Mouse (Mus musculus) ES-E14 (cell line): Measurements from ENCODE around the gene Serinc5.

Experiments used
- HCFC1 ChIP-seq: IDR thresholded peaks from 2 replicates; pipeline ENCODE4 v1.6.1; 2012; ENCODE audit warnings: low read length, inconsistent platforms, borderline replicate concordance; ENCODE audit not compliant: insufficient read depth
- ZC3H11A ChIP-seq: IDR thresholded peaks from 2 replicates; pipeline ENCODE4 v1.6.1; 2012; ENCODE audit warnings: low read depth, mild to moderate bottlenecking, inconsistent platforms, low read length, borderline replicate concordance
- ZNF384 ChIP-seq: IDR thresholded peaks from 2 replicates; pipeline ENCODE4 v1.6.1; 2012; ENCODE audit warnings: low read depth, low read length, inconsistent platforms

DNA sequence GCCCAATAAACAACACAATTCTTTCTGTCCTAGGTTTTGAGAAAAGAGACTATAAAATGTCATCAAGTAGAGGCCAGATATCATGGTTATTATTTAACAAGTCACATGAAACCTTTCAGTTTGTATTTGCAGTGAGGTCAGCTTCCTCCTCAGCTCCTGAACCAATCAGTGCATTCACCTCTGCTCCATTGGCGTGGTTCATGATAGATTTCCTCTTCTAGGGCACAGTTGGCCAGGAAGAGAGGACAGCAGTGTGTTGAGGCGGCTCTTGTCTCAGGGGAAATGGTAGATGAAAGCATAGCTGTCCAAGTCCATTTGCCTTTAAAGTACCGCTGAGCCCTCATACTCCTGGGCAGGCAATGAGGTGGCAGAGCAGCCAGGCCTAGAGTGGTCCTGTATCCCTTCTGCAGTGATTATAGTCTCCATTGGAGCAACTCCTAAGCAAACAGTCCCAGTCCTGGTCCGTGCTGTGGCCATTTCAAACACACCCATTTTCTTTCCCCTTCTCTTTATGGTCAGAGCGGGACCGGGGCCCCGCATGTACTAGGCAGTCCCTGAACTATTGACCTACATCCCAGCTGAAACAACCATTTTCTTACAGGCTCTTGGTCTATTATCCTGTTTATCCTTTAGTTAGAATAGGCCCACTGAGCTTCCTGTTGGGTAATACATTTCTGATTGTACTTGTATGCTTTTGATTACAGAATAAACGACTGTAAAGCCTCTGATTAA, 51.8 kb downstream of the Serinc5 start:
- TF ChIP-seq ZC3H11A (no peak), ZNF384 (no peak), HCFC1 (no peak)
